Mouse (Mus musculus) naive thymus-derived CD4-positive, alpha-beta T cell, adult 2 months (primary cell): ENCODE data around the gene Rpp14.

ENCODE experiments used
- DNase-seq: peaks from one replicate; pipeline ENCODE4 v3.0.0-alpha.2; 2011; ENCODE audit warnings: low read depth

Gene Rpp14

DNA sequence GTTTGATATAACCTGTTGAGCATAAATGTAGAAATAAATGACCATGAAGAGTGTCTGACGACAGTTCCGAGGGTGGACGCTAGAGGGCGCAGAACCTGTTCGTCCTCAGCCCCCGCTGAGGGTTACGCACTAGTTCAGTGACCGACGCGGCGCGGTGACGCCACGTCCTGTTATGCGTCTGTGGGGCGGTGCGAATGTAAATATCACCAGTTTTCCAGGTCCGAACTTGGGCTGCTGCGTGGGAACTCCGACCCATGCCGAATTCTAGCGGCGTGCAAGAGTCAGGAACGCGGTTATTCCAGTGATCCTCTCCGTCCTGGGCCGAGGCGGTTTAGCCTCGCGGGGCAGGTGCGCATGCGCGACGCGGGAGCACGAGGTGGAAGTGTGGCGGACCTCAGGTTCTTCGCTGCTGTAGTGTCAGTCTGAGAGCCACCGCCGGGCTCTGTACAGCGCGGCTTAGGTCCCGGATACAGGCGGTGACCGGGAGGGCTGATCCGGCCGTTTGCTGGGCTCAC is at the start of gene Rpp14:
Gene Rpp14 (plus strand): TSS at position 203 of the 515 bp plus-strand sequence.
- DNase-seq = peak; percentile 99

DNA sequence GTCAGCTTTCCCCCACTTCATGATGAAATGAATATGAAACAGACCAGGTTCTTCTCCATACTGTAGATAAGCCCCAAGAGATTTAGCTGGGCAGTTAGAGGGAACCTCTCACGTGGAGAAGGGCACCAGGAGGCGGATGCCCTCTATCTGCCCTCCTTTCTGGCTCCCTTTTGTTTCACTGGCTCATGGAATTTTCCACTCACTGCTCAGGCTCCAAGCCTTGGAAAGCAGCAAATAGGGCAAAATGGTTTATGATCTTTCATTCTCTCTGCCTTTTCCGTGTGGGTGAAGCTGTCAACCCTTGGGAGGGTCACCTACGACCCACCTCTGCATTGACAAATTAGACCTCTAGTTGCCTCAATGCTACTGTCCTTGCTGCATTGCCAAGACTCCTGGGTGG is 49.6 kb upstream of the Rpp14 start:
- DNase-seq = no peak

DNA sequence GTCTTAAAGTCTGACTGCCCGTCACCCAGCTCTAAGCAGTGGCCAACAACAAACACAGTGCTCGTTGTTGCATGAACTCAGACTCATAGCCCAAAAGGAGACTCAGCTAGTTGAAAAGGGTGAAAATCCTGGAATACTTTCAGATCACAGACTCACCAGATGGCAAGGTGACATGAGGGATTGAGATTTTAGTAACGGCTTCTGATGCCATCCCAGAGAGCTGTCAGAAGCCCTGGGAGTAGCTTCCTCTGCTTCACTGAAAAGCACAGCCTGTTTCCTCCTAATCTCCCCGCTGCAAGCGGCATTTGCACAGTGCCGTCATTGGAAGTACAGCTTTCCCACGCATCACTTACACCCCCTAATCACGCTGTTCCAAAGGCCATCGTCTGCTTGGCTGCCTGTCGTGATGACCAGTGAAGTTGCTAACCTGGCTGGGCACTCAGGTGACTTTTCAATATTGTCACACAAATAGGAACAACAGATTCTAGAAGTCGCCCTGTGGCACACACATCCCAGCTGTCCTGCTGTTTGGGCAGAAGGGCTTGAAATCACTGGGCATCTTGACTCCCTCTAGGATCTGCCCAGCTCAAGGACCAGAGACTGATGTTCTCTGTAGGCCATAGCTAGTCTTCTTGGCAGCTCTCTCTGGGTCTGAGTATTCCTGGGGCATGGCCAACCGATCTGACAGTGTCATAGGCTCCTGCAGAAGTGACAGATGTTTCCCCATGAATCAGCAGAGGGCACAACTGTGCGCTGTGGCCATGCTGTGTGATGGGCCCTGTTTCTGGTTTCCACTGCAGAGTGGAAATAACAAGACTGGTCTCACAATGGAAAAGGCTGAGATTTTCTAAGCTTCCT is 47.9 kb upstream of the Rpp14 start:
- DNase-seq = no peak

DNA sequence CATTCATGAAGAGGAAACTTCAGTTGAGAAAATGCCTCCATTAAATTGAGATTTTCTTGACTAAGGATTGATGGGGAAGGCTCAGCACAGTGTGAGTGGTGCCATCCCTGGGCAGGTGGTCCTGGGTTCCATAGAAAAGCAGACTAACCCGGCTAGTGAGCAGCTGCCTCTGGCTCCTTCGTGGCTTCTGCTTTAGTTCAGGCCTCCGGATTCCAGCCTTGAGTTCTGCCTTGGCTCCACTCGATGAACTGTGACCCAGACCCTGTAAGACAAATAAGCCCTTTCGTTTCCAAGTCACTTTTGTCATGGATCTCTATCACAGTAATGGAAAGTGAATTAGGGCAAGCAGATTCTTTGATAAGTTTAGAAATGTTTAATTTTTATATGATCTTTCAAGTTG is 45.6 kb upstream of the Rpp14 start:
- DNase-seq = no peak

DNA sequence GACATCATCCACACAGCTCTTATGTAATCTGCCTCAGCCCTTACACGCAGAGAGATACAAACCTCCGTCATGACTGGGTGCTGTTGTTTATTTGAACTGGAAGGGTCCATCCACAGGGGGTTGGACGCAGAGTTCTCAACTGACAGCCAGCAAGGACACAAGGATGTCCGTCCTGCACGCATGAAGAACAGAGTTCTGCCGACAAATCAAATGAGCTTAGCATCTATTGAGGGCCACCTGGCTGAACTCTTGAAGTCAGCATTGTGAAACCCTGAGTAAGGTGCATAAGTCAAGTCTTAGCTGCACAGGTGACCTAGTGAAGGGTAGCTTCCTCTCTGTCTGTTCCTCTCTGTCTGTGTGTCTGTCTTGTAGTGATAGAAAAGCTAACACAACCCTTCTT is 44.2 kb upstream of the Rpp14 start:
- no peak for DNase-seq

DNA sequence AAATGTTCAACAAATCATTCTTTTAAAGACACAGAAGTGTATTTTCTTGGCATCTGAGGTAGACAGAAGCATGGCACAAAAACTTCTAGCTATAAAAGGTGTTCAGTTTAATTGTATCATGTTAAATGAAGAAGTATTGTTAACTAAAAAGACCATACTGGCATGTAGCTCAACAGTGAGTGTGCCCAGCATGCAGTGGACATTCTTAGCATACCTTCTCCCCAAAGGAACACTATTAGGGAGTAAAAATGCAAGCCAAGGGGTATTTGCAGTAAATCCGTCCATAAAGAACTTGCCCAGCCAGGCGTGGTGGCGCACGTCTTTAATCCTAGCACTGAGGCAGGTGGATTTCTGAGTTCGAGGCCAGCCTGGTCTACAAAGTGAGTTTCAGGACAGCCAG is 43.8 kb upstream of the Rpp14 start:
- DNase-seq = no peak

DNA sequence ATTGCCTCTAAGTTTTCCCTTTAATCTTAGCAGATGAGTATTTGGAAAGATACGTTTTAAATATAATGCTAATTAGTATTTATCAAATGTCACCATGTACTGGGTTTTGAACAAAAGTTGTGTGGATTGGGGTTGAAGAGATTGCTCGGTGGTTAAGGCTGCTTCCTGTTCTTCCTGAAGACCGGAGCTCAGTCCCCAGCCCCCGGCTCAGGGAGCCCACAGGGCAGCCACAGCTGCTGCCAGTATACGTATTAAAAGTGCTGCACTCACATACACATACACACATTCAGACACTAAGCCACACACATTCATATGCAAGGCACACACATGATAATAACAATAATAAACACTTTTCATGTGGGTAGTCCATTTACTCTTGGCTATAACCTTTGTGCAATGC is 42.0 kb upstream of the Rpp14 start:
- DNase-seq = no peak

DNA sequence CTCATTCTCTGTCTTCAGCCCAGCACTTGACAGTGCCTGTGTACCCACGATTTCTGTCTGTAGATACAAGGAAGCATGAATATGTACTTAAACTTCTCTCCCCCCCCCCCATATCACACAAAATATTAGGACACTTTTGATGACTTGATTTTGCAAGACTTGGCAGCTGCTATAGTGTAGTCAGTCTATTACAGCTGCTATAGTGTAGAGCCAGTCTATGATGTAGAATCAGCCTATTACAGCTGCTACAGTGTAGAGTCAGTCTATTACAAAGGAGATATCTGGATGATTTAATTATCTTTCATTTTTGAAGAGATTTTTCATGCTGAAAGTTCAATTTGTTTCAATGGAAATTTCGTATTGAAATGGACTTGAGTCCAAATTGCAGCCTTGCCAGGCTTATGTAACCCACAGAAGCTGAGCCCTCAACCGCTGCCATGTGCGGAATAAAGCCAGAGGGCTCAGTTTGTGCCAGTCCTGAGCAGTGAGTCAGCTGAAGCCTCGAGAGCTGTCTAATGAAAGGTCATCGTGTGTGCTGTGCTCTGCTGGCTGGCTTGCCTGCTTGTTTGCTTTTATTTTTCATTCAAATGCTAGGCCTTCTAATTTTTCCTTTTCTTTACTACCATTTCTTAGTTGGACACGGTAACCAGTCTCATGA is 41.2 kb upstream of the Rpp14 start:
- no peak for DNase-seq

DNA sequence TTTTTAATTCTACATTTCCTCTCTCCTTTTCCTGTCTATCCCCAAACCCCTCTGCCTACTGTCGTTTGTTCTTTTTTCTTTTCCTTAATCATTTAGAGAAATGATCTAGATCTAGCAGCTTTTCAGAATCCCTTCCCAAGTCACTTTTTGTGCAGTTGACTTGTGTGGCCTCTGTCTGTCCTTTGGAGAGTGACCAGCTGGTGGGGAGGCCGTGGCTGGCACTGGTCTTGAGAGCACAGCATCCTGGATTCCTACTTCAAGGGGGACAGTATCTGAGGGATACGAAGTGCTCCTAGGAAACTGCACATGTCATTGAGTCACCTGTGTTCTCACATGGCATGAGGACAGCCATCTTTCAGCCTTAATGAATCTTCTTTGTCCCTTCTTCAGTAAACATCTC is 40.0 kb upstream of the Rpp14 start:
- no peak for DNase-seq

DNA sequence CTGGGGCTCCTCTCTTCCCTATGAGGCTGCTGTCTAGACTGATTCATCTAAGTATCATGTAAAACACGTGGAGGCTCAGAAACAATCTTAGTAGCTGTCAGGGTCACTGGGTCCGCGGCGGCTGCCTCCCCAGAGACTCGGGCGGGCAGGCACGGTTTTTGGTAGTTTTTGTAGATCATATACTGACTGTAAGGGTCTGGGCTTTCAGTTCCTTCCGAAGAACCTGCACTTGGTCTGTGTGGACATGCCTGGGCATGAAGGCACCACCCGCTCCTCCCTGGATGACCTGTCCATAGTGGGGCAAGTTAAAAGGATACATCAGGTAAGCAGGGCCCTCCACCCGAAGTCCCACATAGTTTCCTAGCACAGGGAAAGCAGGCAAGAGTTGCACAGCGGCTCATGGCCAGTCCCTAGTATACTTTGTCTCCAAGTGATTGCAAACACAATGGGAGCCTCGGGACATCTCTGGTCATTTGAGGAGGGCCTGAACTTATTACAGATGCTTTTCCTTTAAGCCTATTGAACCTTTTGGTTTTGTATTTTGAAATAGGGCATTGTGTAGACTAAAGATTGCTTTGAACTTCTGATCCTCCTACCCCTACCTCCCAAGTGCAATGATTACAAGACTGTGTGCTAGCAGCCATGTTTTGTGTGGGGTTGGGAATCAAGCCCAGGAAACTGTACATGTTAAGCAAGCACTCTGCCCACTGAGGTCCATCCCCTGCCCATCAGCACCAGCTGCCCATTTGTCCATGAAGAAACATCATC is 39.1 kb upstream of the Rpp14 start:
- no peak for DNase-seq

DNA sequence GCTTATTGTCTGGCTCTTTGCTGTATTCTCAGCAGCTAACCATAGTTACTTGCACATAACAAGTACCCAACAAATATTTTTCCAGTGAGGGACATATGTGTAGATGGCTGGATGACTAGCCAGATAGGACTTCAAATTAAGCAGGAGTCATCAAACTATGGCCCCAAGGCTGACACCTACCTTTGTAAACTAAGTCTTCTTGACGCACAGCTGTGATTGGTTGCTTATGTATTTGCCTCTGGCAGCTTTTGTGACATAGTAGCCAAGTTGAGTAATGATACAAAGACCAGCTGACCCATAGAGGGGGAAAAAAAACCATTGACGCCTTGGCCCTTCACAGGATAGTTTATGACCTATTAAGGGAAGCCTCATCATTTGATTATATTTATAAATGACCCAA is 38.0 kb upstream of the Rpp14 start:
- no peak for DNase-seq

DNA sequence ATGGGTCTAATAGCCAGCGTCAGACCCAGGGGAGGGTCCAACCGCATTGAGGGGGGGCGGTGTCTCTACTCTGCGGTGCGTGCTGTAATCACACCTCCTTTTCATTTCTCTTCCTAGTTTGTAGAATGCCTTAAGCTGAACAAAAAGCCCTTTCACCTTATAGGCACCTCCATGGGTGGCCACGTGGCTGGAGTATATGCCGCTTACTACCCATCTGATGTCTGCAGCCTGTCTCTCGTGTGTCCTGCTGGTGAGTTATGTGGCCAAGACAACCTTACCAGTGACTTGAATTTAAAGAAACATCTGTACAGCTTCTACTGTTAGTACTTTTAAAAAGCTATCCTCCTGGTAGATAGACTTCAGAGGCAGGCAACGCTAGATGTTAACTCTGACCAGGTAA is 37.6 kb upstream of the Rpp14 start:
- DNase-seq = no peak

DNA sequence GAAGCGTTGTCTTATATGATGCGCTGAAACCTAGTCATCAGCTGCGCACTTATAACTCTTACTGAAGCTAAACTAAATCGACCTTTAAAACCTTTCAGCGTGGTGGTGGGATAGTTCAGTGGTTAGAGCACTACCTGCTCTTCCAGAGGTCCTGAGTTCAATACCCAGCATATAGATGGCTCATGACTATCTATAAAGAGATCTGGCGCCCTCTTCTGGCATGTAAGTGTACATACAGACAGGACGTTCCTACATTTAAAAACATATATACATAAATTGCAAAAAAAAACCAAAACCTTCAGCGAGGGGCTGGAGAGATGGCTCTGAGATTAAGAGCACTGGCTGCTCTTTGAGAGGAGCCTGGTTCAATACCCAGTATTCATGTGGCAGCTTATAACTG is 35.8 kb upstream of the Rpp14 start:
- peak; percentile 64 for DNase-seq

DNA sequence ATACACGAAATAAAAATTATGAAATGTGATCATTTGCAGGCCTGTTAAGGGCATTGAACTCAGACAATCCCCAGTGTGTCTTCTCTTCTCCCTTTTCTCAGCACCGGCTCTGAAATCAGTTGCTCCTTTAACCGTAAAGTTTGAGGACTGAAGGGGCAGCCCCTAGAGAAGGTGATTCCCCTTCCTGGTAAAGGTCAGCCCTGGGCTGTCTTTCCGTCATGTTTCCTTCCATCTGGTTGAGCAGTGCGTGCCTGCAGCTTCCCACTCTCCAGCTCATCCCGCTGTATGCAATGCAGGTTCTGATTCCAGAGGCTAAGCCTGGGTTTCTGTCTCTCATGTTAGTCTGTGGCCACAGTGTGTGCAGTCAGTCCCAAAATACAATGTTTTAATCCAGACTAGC is 35.4 kb upstream of the Rpp14 start:
- peak; percentile 3 for DNase-seq

DNA sequence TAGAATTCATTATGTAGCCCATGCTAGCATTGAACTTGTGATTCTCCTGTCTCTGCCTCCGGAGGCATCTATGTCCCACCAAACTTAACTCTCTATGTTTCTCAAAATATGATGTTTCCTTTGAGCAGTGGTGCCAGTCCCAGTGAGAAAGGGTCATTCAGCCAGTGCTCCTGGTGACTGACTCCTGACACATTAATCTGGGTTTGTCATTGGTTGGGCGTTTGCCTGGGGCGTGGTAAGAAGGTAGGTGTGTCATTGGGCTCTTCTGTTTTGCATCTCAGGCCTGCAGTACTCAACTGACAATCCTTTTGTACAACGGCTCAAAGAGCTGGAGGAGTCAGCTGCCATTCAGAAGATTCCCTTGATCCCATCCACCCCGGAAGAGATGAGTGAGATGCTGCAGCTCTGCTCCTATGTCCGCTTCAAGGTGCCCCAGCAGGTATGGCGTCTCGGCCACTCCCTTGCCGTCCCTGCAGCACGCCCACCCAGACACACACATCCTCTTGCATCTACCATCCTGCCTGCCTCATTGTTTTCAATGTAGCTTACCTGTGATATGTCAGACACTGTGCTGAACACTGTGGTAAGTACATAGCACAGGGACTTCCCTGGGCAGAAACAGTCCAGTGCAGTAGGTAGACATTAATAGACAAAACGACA is 34.9 kb upstream of the Rpp14 start:
- no peak for DNase-seq

DNA sequence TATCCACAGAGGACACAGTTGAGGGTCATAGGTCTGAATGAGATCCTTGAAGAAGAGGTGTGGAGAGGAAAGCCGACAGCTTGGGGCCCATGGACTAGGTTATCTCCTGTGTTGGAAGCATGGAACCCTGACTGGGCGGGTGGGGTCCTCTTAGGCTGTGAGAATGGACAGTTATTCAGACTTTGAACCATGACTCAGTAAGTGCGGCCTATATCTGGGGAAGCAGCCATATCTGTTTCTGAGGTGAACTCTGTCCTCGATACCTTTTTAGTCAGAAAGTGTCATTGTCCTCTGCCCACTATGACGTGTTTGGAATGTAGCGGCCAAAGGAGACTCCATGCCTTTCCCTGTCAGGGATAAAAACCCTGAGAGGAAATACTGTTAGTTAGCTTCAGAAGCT is 33.3 kb upstream of the Rpp14 start:
- no peak for DNase-seq

DNA sequence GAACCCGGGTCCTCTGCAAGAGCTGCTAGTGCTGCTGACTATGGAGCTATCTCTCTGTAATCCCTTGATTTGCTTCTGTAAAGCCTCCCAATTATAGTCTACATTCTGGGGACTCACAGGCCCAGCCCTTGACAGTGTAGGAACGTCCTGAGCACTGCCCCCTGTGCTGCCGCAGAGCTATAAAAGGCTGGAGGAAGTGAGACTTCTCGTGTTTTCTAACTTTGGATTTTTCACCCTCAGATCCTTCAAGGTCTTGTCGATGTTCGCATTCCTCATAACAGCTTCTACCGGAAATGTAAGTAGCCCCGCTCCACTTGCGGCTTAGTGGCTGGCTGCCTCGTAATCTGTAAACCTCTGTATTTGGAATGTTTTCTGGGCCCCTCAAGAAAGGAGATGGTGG is 30.8 kb upstream of the Rpp14 start:
- DNase-seq = no peak

DNA sequence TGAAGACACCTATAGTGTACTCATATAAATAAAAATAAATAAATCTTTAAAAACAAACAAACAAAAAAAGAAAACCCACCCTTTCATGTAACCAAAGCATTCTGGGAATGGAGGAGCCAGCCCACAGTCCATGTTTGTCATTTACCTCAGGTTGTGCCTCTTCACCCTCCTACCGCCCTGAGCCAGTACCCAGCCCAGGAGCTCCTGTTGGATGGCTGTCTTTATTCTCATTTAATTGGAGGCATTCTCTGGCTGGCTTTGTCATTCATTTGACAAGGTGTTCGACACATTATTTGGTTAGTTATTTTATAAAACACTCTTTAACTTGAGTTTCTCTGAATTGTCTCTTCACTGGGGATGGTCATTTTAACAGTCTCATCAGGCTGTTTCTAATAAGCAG is 28.3 kb upstream of the Rpp14 start:
- DNase-seq = no peak

DNA sequence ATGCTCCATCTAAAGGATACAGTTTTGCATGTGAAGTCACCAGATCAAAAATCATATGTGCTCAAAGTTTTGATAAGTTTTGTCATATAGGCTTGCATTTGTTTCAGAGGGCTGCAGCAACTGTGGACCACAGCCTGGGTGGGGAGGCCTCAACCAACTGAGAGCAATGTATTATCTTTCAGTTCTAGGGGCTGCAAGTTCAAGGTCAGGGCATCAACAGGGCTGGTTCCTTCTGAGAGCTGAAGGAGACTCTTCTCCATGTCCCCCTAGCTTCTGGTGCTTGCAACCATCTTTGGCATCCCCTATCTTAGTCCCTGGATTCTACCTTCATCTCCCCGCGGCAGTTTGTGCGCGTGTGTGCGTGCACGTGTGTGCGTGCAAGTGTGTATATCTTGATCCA is 27.5 kb upstream of the Rpp14 start:
- no peak for DNase-seq

DNA sequence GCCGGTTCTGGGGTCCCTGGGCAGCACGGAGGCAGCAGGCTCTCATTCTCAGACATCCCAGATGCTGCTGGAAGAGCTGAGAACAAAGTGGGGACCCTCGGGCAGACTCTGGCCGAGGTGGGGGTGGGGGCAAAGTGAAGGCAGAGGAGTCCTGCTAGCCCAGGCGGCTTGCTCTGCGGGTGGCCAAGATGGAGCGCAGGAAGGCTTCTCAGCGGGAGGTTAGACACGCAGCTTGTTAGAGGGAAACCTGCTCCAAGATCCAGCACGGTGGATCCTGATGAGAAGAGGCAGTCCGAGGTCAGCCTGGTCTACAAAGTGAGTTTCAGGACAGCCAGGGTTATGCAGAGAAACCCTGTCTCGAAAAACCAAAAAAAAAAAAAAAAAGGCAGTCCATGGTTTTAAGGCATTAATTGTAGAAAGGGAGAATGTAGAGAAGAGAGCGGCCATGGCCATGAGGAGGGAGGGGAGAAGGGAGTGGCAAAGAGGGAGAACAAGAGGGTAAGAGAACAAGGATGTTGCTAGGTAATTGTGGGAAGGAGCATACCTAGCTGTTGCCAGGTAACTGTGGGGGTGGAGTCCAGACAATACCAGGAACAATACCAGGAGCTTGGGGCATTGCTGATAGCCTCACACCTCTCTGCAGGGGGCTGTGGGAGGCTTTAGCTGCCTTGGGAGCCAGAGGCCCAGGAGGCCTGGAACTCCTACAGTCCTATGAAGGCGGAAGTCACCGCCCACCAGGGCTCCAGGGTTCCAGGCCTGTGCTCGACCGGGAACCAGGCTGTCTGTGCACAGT is 25.7 kb upstream of the Rpp14 start:
- DNase-seq = no peak

DNA sequence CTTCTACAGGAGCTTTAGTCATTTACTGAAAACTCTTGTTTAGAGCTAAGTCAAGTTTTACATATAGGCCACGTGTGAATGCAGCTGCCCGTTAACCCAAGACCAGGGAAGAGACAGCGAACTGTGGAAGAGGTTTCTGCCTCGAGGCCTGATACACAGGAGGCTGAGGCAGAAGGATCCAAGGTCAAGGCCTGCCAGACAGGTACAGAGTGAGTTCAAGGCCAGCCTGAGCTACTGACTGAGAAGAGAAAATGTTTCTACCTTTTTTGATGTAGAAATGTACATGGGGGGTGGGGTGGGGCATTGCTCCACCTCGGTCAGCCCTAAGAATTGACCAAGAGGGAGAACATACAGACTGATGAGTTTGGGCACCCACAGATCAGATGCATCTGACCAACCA is 24.1 kb upstream of the Rpp14 start:
- no peak for DNase-seq
